Mouse (Mus musculus) heart, postnatal 10 days (tissue): ENCODE results near the gene Rbbp6. TPM values are rescaled to one million over a fixed set of nuclear protein-coding genes. Genes with fewer than 3 reads are reported as not detected.

Source experiments
- DNase-seq, 2 experiments: peaks; one replicate each; pipeline ENCODE4 v3.0.0; 2021
- intact Hi-C: fragments of 180-260 bp; cut with DNase I; formaldehyde crosslinking; loops from one replicate; pipeline ENCODE4 v1.15.1; 2025
- total RNA-seq, 2 experiments: library from RNA; stranded (reverse); gene quantifications; 2 replicates each; pipeline ENCODE4 v1.2.3; 2021

The Rbbp6 gene
- 10 to 100 TPM; 45.6 to 51.7 TPM for total RNA-seq

- intact Hi-C loops: no loop called here
- DNase-seq: no peak
Observed at GRCm38 (mm10) chr7:122965386-122965785, at the start of gene Rbbp6. Gene Rbbp6, plus strand, starts transcription at chr7:122965686.

GRCm38 (mm10) chr7:122919728-122920582 is 45.5 kb upstream of the Rbbp6 start:
- intact Hi-C loops: loop anchor here (1.0 to 5.0 kb wide), 3 partner anchors 13 to 668 kb away; no protein-coding TSS in a partner anchor
- DNase-seq: peak; percentile 52 to 71

GRCm38 (mm10) chr7:122921537-122921936 is 43.9 kb upstream of the Rbbp6 start:
- intact Hi-C loops: loop anchor here (2.0 to 5.0 kb wide), 2 partner anchors 253 to 669 kb away; no protein-coding TSS in a partner anchor
- DNase-seq: no peak

GRCm38 (mm10) chr7:122924256-122924655 is 41.2 kb upstream of the Rbbp6 start:
- DNase-seq: no peak
- intact Hi-C loops: loop anchor here (5.0 kb wide), 1 partner anchor 672 kb away; no protein-coding TSS in a partner anchor

- intact Hi-C loops: no loop called here
- DNase-seq: peak; percentile 43 to 49
Observed at GRCm38 (mm10) chr7:122930494-122930893, 35.0 kb upstream of the Rbbp6 start.

GRCm38 (mm10) chr7:122932171-122932570 is 33.3 kb upstream of the Rbbp6 start:
- peak in 1 of 2 experiments; percentile 19 for DNase-seq
- intact Hi-C loops: no loop called here

- intact Hi-C loops: no loop called here
Observed at GRCm38 (mm10) chr7:122936626-122937025, 28.9 kb upstream of the Rbbp6 start.

GRCm38 (mm10) chr7:122938197-122938596 is 27.3 kb upstream of the Rbbp6 start:
- no peak for DNase-seq
- intact Hi-C loops: no loop called here

More at GRCm38 (mm10) chr7:122936626-122937025, 28.9 kb upstream of the Rbbp6 start:
- DNase-seq: no peak

- intact Hi-C loops: no loop called here
- no peak for DNase-seq
Observed at GRCm38 (mm10) chr7:122939181-122939580, 26.3 kb upstream of the Rbbp6 start.

GRCm38 (mm10) chr7:122940371-122941075 is 25.0 kb upstream of the Rbbp6 start:
- DNase-seq: no peak
- intact Hi-C loops: no loop called here

GRCm38 (mm10) chr7:122942111-122942510 is 23.4 kb upstream of the Rbbp6 start:
- DNase-seq: no peak
- intact Hi-C loops: no loop called here

- intact Hi-C loops: loop anchor here (2.0 kb wide), 1 partner anchor 522 kb away; no protein-coding TSS in a partner anchor
- peak; percentile 81 to 91 for DNase-seq
Observed at GRCm38 (mm10) chr7:122945149-122945548, 20.3 kb upstream of the Rbbp6 start.

GRCm38 (mm10) chr7:122949268-122949667 is 16.2 kb upstream of the Rbbp6 start:
- intact Hi-C loops: no loop called here
- DNase-seq: no peak

GRCm38 (mm10) chr7:122951464-122951863 is 14.0 kb upstream of the Rbbp6 start:
- no peak for DNase-seq
- intact Hi-C loops: no loop called here

- no peak for DNase-seq
- intact Hi-C loops: no loop called here
Observed at GRCm38 (mm10) chr7:122952066-122952465, 13.4 kb upstream of the Rbbp6 start.

- DNase-seq: no peak
- intact Hi-C loops: no loop called here
Observed at GRCm38 (mm10) chr7:122954451-122955225, 10.8 kb upstream of the Rbbp6 start.

GRCm38 (mm10) chr7:122955226-122955955 is 10.1 kb upstream of the Rbbp6 start:
- intact Hi-C loops: no loop called here

GRCm38 (mm10) chr7:122968751-122969150 is 3.3 kb downstream of the Rbbp6 start:
- DNase-seq: no peak
- intact Hi-C loops: no loop called here

More at GRCm38 (mm10) chr7:122955226-122955955, 10.1 kb upstream of the Rbbp6 start:
- DNase-seq: peak; percentile 63 to 65

- DNase-seq: peak; percentile 95
- intact Hi-C loops: loop anchor here (5.0 kb wide), 1 partner anchor 158 kb away; no protein-coding TSS in a partner anchor
Observed at GRCm38 (mm10) chr7:122969231-122970032, 3.9 kb downstream of the Rbbp6 start.
